Mouse (Mus musculus) embryonic facial prominence, embryonic 11.5 days (tissue): Measurements from ENCODE around the gene Tomm70a. TPM values are rescaled to one million over a fixed set of nuclear protein-coding genes. Genes with fewer than 3 reads are reported as not detected.

Experiments used
- ATAC-seq: fragments of 200-750 bp; cut with Nextera tagmentation; replicated peaks from 2 replicates; pipeline ENCODE4 v1.8.0; 2017; ENCODE audit warnings: low read depth; ENCODE audit not compliant: insufficient number of reproducible peaks, low FRiP score, low TSS enrichment
- DNase-seq: peaks from one replicate; pipeline ENCODE4 v3.0.0-alpha.2; 2015; ENCODE audit warnings: low spot score
- H3K27ac ChIP-seq: fragments of 300-500 bp; sonication (generic); replicated peaks from 2 replicates; pipeline ENCODE4 v1.5.1; 2014; ENCODE audit warnings: mild to moderate bottlenecking, low read depth, low read length, control low read depth
- H3K27me3 ChIP-seq: fragments of 300-500 bp; sonication (generic); 2 replicates; pipeline ENCODE4 v1.6.1; 2014; ENCODE audit warnings: mild to moderate bottlenecking, low read length, moderate library complexity, mixed read lengths; ENCODE audit not compliant: control insufficient read depth, insufficient read depth
- H3K36me3 ChIP-seq: fragments of 300-500 bp; sonication (generic); replicated peaks from 2 replicates; pipeline ENCODE4 v1.6.1; 2014; ENCODE audit warnings: low read depth, mild to moderate bottlenecking, low read length, moderate library complexity, mixed read lengths; ENCODE audit not compliant: control insufficient read depth, insufficient read depth
- H3K4me1 ChIP-seq: fragments of 300-500 bp; sonication (generic); 2 replicates; pipeline ENCODE4 v1.6.1; 2014; ENCODE audit warnings: low read length, mixed read lengths; ENCODE audit not compliant: control insufficient read depth, insufficient read depth
- H3K4me2 ChIP-seq: fragments of 300-500 bp; sonication (generic); 2 replicates; pipeline ENCODE4 v1.6.1; 2014; ENCODE audit warnings: low read depth, mild to moderate bottlenecking, control low read depth, low read length, moderate library complexity
- H3K4me3 ChIP-seq: fragments of 300-500 bp; sonication (generic); 2 replicates; pipeline ENCODE4 v1.5.1; 2014; ENCODE audit warnings: low read depth, low read length, control low read depth
- H3K9ac ChIP-seq: fragments of 300-500 bp; sonication (generic); replicated peaks from 2 replicates; pipeline ENCODE4 v1.6.1; 2014; ENCODE audit warnings: mild to moderate bottlenecking, control low read depth, low read length
- H3K9me3 ChIP-seq: fragments of 300-500 bp; sonication (generic); replicated peaks from 2 replicates; pipeline ENCODE4 v1.6.1; 2016; ENCODE audit warnings: mild to moderate bottlenecking, low read length, inconsistent platforms, mixed read lengths; ENCODE audit not compliant: control insufficient read depth
- WGBS: fragments of 180-500 bp; shearing (Covaris S2); extraction: QIAGEN DNeasy Blood & Tissue Kit; methylation state at CpG from one replicate; pipeline ENCODE4 v1.1.7; 2014; 5-methylcytosine and 5-hydroxymethylcytosine counted together
- polyA plus RNA-seq: library from polyadenylated mRNA; unstranded; fragments of >200 nt; fragmentation: Nextera tagmentation; extraction: Ambion mirVana; gene quantifications from 2 replicates; pipeline ENCODE4 v1.2.1, GENCODE M21; 2014

Gene Tomm70a
- polyA plus RNA-seq, 1 experiment from 2014 or later: 75.5 TPM

DNA sequence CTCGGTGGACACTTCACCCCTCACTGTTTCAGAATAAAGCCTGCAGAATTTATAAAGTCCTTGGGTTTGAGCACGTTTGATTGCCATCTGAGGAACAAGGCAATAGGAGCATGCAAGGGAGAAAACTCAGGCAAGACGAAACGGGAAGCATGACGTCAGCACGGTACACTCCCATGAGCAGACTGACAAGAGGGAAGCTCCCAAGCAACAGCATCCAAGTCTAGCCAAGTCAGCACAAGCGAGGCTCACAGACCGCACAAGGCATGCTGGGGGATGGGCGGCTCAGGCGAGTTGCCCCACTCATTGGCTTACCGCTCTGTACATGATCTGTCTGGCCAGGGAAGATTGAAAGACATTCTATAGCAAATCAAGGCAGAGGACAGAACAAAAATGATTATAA lies 59.7 kb downstream of the Tomm70a start:
- Histone ChIP-seq H3K9me3 (no peaks in the 10 kb centered on the region), H3K27me3 (no peaks in the 10 kb centered on the region), H3K9ac (no peak overlapping the region), H3K4me2 (no peak overlapping the region), H3K36me3 (no peaks in the 10 kb centered on the region; the same call in none of the 2 replicates), H3K27ac (no peak overlapping the region), H3K4me3 (no peak overlapping the region), H3K4me1 (no peaks in the 10 kb centered on the region)
- ATAC-seq (no peak), DNase-seq (no peak)
- WGBS: 85% methylated on average over 11 of the region's 11 CpGs

DNA sequence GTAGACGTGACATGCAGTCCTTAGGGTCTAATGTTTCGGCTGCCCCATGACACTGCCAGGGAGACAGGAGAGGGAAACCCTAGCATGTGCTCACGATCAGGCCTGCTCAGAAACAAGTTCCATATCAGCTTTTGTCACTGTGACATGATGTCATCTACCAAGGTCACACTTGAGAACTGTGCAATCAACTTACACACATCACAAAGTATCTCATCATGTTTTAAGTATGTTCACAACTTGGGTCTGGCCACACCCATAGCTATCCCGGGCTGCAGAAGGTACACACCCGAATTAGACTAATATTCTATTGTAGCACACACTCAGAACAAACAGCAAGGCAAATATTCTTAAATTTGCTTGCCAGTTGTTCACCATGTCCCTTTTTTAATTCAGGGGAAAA lies 60.5 kb downstream of the Tomm70a start:
- 87% methylated on average over 5 of the region's 5 CpGs for WGBS
- no peaks in the 10 kb centered on the region; the same call in none of the 2 replicates for H3K36me3 ChIP-seq

DNA sequence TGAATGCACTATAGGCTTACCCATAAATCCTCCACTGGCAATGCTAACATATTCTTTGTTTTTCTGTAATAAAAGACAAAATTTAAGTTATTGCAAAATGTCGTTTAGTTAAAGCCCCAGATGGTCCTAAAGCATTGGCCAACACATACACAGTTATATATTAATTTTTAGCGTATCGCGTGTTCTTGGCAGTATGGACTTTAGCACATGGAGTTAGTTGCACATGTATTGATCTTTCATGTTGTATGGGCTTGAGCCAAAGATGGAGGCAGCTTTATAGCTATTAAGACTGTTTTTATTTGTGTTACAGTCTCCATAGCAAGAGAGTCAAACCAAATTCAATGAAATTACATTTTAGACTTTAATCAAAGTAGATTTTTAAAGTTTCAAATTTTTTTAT lies 65.1 kb downstream of the Tomm70a start:
- no peak overlapping the region for H3K27ac ChIP-seq
- H3K27me3 ChIP-seq: no peaks in the 10 kb centered on the region
- no peak overlapping the region for H3K4me3 ChIP-seq
- H3K4me1 ChIP-seq: no peaks in the 10 kb centered on the region
- H3K9me3 ChIP-seq: no peaks in the 10 kb centered on the region
- no peaks in the 10 kb centered on the region; the same call in 1 of the 2 replicates for H3K36me3 ChIP-seq
- 91% methylated on average over 4 of the region's 4 CpGs for WGBS
- no peak overlapping the region for H3K4me2 ChIP-seq
- DNase-seq: no peak
- no peak for ATAC-seq
- no peak overlapping the region for H3K9ac ChIP-seq

More for the DNA sequence above, 60.5 kb downstream of the Tomm70a start:
- H3K27me3 ChIP-seq: no peaks in the 10 kb centered on the region
- no peaks in the 10 kb centered on the region for H3K9me3 ChIP-seq
- no peak for DNase-seq
- no peak overlapping the region for H3K27ac ChIP-seq
- no peaks in the 10 kb centered on the region for H3K4me1 ChIP-seq
- no peak overlapping the region for H3K4me2 ChIP-seq
- H3K4me3 ChIP-seq: no peak overlapping the region
- no peak for ATAC-seq
- H3K9ac ChIP-seq: no peak overlapping the region

DNA sequence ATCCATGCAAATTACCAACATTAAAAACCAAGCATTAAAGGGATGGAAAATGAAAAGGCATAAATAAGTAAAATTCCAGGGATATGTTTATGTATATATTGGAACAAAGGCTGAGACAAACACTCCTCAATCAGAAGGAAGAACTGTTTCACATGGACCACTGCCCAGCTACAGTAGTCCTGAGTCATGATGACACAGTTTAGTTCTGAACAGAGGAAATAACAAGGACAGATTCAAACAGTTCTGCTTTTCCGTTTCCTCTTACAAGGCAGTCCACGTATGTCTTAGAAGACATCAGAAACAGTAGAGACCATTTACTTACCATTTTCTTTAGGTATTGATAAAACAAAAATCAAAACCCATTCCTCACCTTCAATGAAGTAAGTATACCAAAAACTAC lies 68.0 kb downstream of the Tomm70a start:
- Histone ChIP-seq H3K27me3 (no peaks in the 10 kb centered on the region), H3K9me3 (no peaks in the 10 kb centered on the region), H3K36me3 (peaks cover 2% of the 10 kb centered on the region; the same call in 1 of the 2 replicates), H3K4me2 (no peak overlapping the region), H3K27ac (no peak overlapping the region), H3K9ac (no peak overlapping the region), H3K4me3 (no peak overlapping the region), H3K4me1 (no peaks in the 10 kb centered on the region)
- WGBS: 93% methylated on average over 2 of the region's 2 CpGs
- ATAC-seq (no peak), DNase-seq (no peak)

DNA sequence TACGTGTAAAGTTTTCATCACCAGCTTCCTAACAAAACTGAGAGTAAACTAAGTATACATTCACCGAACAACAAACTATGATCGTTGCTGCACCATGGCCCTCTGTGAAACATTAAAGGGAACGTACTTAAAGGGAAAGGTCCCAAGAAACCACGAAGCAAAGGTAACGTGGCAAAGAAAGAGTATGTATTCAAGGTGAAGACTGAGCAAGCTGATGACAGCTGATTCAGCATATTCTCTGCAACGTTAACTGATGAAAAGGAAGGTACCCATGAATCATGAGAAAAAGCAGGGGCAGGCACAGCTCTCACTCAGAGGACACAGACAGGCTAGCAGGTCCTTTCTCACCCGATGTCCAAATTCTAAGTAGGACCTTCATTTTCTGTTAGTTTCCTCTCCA lies 68.9 kb downstream of the Tomm70a start:
- no peak overlapping the region for H3K4me3 ChIP-seq

DNA sequence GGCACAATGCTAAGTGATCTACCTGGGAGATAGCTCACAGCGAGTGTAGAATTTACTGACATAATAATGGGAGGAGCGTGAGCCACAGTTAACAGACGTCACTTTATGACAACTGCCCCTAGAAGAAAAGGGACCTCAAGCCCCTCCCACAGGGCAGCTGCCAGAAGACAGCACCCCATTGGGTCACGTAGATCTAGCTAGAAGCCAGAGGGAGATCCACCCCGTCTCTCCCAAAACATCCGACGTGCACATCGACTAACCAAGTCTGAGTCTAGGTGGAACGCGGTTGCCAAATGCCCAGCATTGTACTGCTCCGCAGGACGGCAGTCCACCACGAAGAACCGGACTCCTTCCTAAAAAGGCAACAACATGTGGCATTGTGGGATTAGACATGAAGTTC lies 69.7 kb downstream of the Tomm70a start:
- DNase-seq: no peak
- no peaks in the 10 kb centered on the region for H3K4me1 ChIP-seq
- H3K9ac ChIP-seq: no peak overlapping the region
- 92% methylated on average over 14 of the region's 14 CpGs for WGBS
- no peaks in the 10 kb centered on the region for H3K9me3 ChIP-seq
- no peak overlapping the region for H3K4me3 ChIP-seq
- H3K27ac ChIP-seq: no peak overlapping the region
- no peak overlapping the region for H3K4me2 ChIP-seq
- peaks cover 2% of the 10 kb centered on the region; the same call in 1 of the 2 replicates for H3K36me3 ChIP-seq
- H3K27me3 ChIP-seq: no peaks in the 10 kb centered on the region
- no peak for ATAC-seq

More for the DNA sequence above, 68.9 kb downstream of the Tomm70a start:
- H3K9me3 ChIP-seq: no peaks in the 10 kb centered on the region
- no peak overlapping the region for H3K27ac ChIP-seq
- no peaks in the 10 kb centered on the region for H3K27me3 ChIP-seq
- no peak overlapping the region for H3K9ac ChIP-seq
- peaks cover 2% of the 10 kb centered on the region; the same call in 1 of the 2 replicates for H3K36me3 ChIP-seq
- no peaks in the 10 kb centered on the region for H3K4me1 ChIP-seq
- 88% methylated on average over 8 of the region's 8 CpGs for WGBS
- ATAC-seq (no peak), DNase-seq (no peak)
- no peak overlapping the region for H3K4me2 ChIP-seq

DNA sequence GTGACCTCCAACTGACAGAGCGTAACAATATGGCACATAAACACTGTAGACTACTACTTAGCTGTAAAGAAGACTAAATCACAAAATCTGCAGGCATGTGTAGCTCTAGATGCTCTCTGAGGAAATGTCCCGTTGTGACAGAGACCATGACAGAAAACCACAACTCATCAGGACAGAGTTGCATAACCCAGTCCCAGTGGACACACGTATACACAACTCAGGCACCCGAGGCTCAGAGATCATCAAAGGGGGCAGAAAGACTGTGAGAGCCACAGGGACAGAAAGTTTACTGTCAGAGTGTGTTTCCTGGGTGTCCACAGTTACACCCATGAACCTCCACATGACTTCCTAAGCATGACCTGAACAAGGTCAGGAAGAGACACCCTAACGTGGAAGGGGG lies 75.1 kb downstream of the Tomm70a start:
- WGBS: 85% methylated on average over 5 of the region's 5 CpGs
- Histone ChIP-seq H3K36me3 (peaks cover 2% of the 10 kb centered on the region), H3K9ac (no peak overlapping the region), H3K4me1 (no peaks in the 10 kb centered on the region), H3K27ac (no peak overlapping the region), H3K27me3 (no peaks in the 10 kb centered on the region), H3K4me2 (no peak overlapping the region), H3K9me3 (no peaks in the 10 kb centered on the region), H3K4me3 (no peak overlapping the region)
- DNase-seq: no peak
- ATAC-seq: no peak

DNA sequence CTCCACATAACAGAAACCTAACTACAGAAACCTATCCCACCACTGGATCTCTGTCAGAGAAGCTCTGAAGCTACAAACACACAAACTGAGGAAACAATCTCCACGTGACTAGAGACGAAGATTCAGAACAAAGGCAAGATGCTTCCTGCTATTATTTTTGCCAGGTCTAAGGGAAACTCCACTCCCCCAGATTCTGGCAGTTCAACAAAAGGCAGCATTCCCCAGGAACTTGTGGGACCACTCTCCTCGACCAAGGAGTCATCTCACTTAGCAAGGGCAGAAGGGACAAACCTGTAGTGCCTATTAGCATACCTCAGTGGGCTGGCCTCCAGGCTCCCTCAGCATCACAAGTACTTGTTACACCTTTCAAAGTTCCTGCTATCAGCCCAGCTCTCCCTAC lies 75.8 kb downstream of the Tomm70a start:
- 73% methylated on average over 3 of the region's 3 CpGs for WGBS
- Histone ChIP-seq H3K4me1 (no peaks in the 10 kb centered on the region), H3K4me2 (no peak overlapping the region), H3K27me3 (no peaks in the 10 kb centered on the region), H3K9me3 (no peaks in the 10 kb centered on the region), H3K4me3 (no peak overlapping the region), H3K9ac (no peak overlapping the region), H3K27ac (no peak overlapping the region), H3K36me3 (no peaks in the 10 kb centered on the region; the same call in 1 of the 2 replicates)
- ATAC-seq (no peak), DNase-seq (no peak)
